Mouse (Mus musculus) stomach, postnatal 0 days (tissue): ENCODE measurements at regions not wholly inside any gene's neighbourhood (a gene's known extent, or its start where the extent isn't known, plus 50 kb on each side); places are given as distances from the start of the nearest gene placed in this dataset.

ENCODE experiments used
- CTCF ChIP-seq: IDR thresholded peaks from 2 replicates; pipeline ENCODE4 v1.5.1; 2016; ENCODE audit warnings: antibody characterized with exemption, low read depth, mild to moderate bottlenecking, moderate library complexity
- EP300 ChIP-seq: optimal IDR thresholded peaks from 2 replicates; pipeline ENCODE3; 2016; ENCODE audit warnings: antibody characterized with exemption

- no peak for TF ChIP-seq CTCF
- no peak for TF ChIP-seq EP300
These were observed 274.2 kb upstream of the Ppargc1a start for GRCm38 (mm10) chr5:51841763-51842162.
